Comparison of ENCODE assay signal across 8 mouse cellular contexts in genomic region chr2:3423841-3424578, GRCm38 (mm10). TPM values are rescaled to one million over a fixed set of nuclear protein-coding genes. Genes with fewer than 3 reads are reported as not detected.
DNase-seq lines count a peak whose midpoint lies in the region; ATAC-seq and TF ChIP-seq lines count a peak whose summit lies in the region.

Dclre1c (plus strand) TSS chr2:3424131.

- H3K4me3 ChIP-seq in ES-E14 (ENCODE audit: insufficient read depth in 1 of 2, low read depth in 1 of 2, low read length in 2 of 2, poor library complexity in 1 of 2, severe bottlenecking in 1 of 2): peak within 1 kb of the TSS; percentile 79 to 95
- peak within 1 kb of the TSS; percentile 58 for H3K4me3 ChIP-seq in forebrain, embryonic 15.5 days
- H3K4me3 ChIP-seq in layer of hippocampus, adult 2 months: peak within 1 kb of the TSS; percentile 88
- peak within 1 kb of the TSS; percentile 65 for H3K4me3 ChIP-seq in lung, embryonic 14.5 days (ENCODE audit: low read depth, low read length)
- H3K4me3 ChIP-seq in olfactory bulb, adult 2 months (ENCODE audit: insufficient read depth, low read depth, low read length): peak within 1 kb of the TSS; percentile 91
- peak within 1 kb of the TSS; percentile 87 for H3K4me3 ChIP-seq in thymus, adult 2 months (ENCODE audit: control insufficient read depth, insufficient read depth, low read length)

- H3K27me3 ChIP-seq in forebrain, embryonic 15.5 days: no peaks in the 10 kb centered on the region
- no peaks in the 10 kb centered on the region for H3K27me3 ChIP-seq in lung, embryonic 14.5 days (ENCODE audit: insufficient read depth, low read length)
- H3K27me3 ChIP-seq in thymus, adult 2 months (ENCODE audit: control insufficient read depth, insufficient read depth, low read length): no peaks in the 10 kb centered on the region

- no peak for TF ChIP-seq CTCF in layer of hippocampus, adult 2 months (conservative IDR thresholded peaks at IDR 0.05)
- TF ChIP-seq CTCF in lung, embryonic 14.5 days (IDR thresholded peaks at IDR 0.05; ENCODE audit: low read depth): no peak
- TF ChIP-seq CTCF in olfactory bulb, adult 2 months (IDR thresholded peaks at IDR 0.05; ENCODE audit: insufficient read depth, low read depth, low read length): no peak
- TF ChIP-seq CTCF in thymus, adult 2 months (IDR thresholded peaks at IDR 0.05; ENCODE audit: borderline replicate concordance, control insufficient read depth, extremely low read depth, insufficient read depth, low read length, poor library complexity): no peak

- peak; percentile 35; the same call in 1 of the 2 replicates for TF ChIP-seq POLR2A in olfactory bulb, adult 2 months (IDR thresholded peaks at IDR 0.05; ENCODE audit: insufficient read depth, low read depth, low read length)
- peak; percentile 74 for TF ChIP-seq POLR2A in thymus, adult 2 months (IDR thresholded peaks at IDR 0.05; ENCODE audit: control insufficient read depth, extremely low read depth, insufficient read depth, low read length, poor library complexity)

- H3K9ac ChIP-seq in ES-E14 (ENCODE audit: insufficient read depth, low read depth, low read length, poor library complexity, severe bottlenecking): peak within 1 kb of the TSS; percentile 77
- peak within 1 kb of the TSS; percentile 52 for H3K9ac ChIP-seq in forebrain, embryonic 15.5 days (replicated peaks)
- peak within 1 kb of the TSS; percentile 59 for H3K9ac ChIP-seq in lung, embryonic 14.5 days

- WGBS in forebrain, embryonic 15.5 days: 1% methylated on average over 29 of the region's 29 CpGs
- 1% methylated on average over 29 of the region's 29 CpGs for WGBS in lung, embryonic 14.5 days
- WGBS in olfactory bulb, adult 2 months: under 1% methylated on average over 29 of the region's 29 CpGs
- WGBS in thymus, adult 2 months: under 1% methylated on average over 29 of the region's 29 CpGs

- no peak within 1 kb of the TSS for H3K27ac ChIP-seq in ES-E14 (ENCODE audit: insufficient read depth, low read depth, low read length, poor library complexity, severe bottlenecking)
- H3K27ac ChIP-seq in forebrain, embryonic 15.5 days (replicated peaks): no peak within 1 kb of the TSS
- peak within 1 kb of the TSS; percentile 75 for H3K27ac ChIP-seq in layer of hippocampus, adult 2 months
- H3K27ac ChIP-seq in lung, embryonic 14.5 days (ENCODE audit: low read depth): no peak within 1 kb of the TSS
- H3K27ac ChIP-seq in olfactory bulb, adult 2 months (ENCODE audit: insufficient read depth, low read depth, low read length): no peak within 1 kb of the TSS
- H3K27ac ChIP-seq in thymus, adult 2 months (ENCODE audit: control insufficient read depth, insufficient read depth, low read length): peak within 1 kb of the TSS; percentile 50

- peak within 1 kb of the TSS; percentile 93 for H3K4me2 ChIP-seq in forebrain, embryonic 15.5 days (replicated peaks)
- H3K4me2 ChIP-seq in lung, embryonic 14.5 days: peak within 1 kb of the TSS; percentile 92

- H3K4me1 ChIP-seq in ES-E14 (ENCODE audit: control insufficient read depth in 2 of 2, insufficient read depth in 2 of 2, low read length in 2 of 2, poor library complexity in 1 of 2): peaks cover 5 to 7% of the 10 kb centered on the region in 2 experiments
- peaks cover 14% of the 10 kb centered on the region for H3K4me1 ChIP-seq in forebrain, embryonic 15.5 days
- no peaks in the 10 kb centered on the region for H3K4me1 ChIP-seq in lung, embryonic 14.5 days (ENCODE audit: insufficient read depth)
- H3K4me1 ChIP-seq in olfactory bulb, adult 2 months (ENCODE audit: control insufficient read depth, insufficient read depth, low read length): no peaks in the 10 kb centered on the region
- peaks cover 2% of the 10 kb centered on the region; the same call in 1 of the 2 replicates for H3K4me1 ChIP-seq in thymus, adult 2 months (replicated peaks; ENCODE audit: control insufficient read depth, insufficient read depth, low read length)

- no peaks in the 10 kb centered on the region for H3K9me3 ChIP-seq in ES-E14 (ENCODE audit: control insufficient read depth, insufficient read depth, low read depth, low read length)
- H3K9me3 ChIP-seq in forebrain, embryonic 15.5 days: no peaks in the 10 kb centered on the region
- H3K9me3 ChIP-seq in lung, embryonic 14.5 days (ENCODE audit: low read depth, low read length): no peaks in the 10 kb centered on the region

- in situ Hi-C loops in ES-E14 (cut with MboI; ENCODE audit: low sequenced_read_pairs in 2 of 2, unreplicated experiment in 2 of 2): no loop called here

- H3K36me3 ChIP-seq in ES-E14 (ENCODE audit: control insufficient read depth, insufficient read depth, low read length, poor library complexity, severe bottlenecking): no peaks in the 10 kb centered on the region
- peaks cover 4% of the 10 kb centered on the region; the same call in 1 of the 2 replicates for H3K36me3 ChIP-seq in forebrain, embryonic 15.5 days
- H3K36me3 ChIP-seq in lung, embryonic 14.5 days (ENCODE audit: insufficient read depth): no peaks in the 10 kb centered on the region
- H3K36me3 ChIP-seq in thymus, adult 2 months (ENCODE audit: control insufficient read depth, insufficient read depth, low read length): no peaks in the 10 kb centered on the region; the same call in 1 of the 2 replicates

- DNase-seq in ES-E14 (ENCODE audit: low read depth, low spot score): peak; percentile 82
- DNase-seq in cerebellum, adult 11-12 months: peak; percentile 82
- DNase-seq in heart, postnatal 36 days: peak; percentile 83 to 85
- DNase-seq in layer of hippocampus, adult 2 months (ENCODE audit: low spot score in 2 of 2): peak; percentile 88 to 93
- peak; percentile 95 for DNase-seq in lung, embryonic 14.5 days
- DNase-seq in thymus, adult 2 months: peak; percentile 95

- peak; percentile 99 for ATAC-seq in forebrain, embryonic 15.5 days (replicated peaks)
- peak; percentile 99 for ATAC-seq in lung, embryonic 14.5 days (ENCODE audit: insufficient read depth)

- intact Hi-C loops in heart, postnatal 36 days (cut with DNase I): loop anchor here (2.0 to 5.0 kb wide), 3 partner anchors 51 to 142 kb away; partner anchors contain the start of genes Cdnf, Gm45902, Hspa14 and Nmt2

TF ChIP-seq in ES-E14, 5 proteins besides CTCF, POLR2A, EP300 and RAD21:
- TF ChIP-seq CHD2 (IDR thresholded peaks at IDR 0.05; ENCODE audit: low read depth, low read length) (0 out of 2 replicates have a peak, but pooled peaks have one; percentile 50), MAFK (IDR thresholded peaks at IDR 0.05; ENCODE audit: insufficient read depth, low read depth, low read length) (no peak)

RNA-seq across cellular contexts. Expression of gene Dclre1c, which starts in this region (rescaled TPM):
- 8.3 and 12.0 TPM in 2 replicates for total RNA-seq in ES-E14 (2012; rRNA removed)
- 8.7 and 9.9 TPM in 2 replicates for polyA plus RNA-seq in forebrain, embryonic 15.5 days (2015; fragmentation: Nextera tagmentation; extraction: Ambion mirVana)
- total RNA-seq in heart, postnatal 36 days (2021): 1 to 10 TPM; 3.3 to 5.3 TPM
- 10 to 100 TPM; 11.8 to 12.7 TPM for total RNA-seq in layer of hippocampus, adult 2 months (2021)
- polyA plus RNA-seq in lung, embryonic 14.5 days (2014; fragmentation: Nextera tagmentation; extraction: Ambion mirVana): 5.8 and 5.9 TPM in 2 replicates
- polyA plus RNA-seq in olfactory bulb, adult 2 months (2012; ENCODE audit: insufficient read depth, insufficient read length, low replicate concordance, missing spikeins): not detected in 2 replicates
- polyA plus RNA-seq in thymus, adult 2 months (2012; rRNA removed): 28.1 and 30.3 TPM in 2 replicates

Comparison
In these comparisons a context has a peak if more than half of its experiments do, and no peak if none do; other contexts are left out.
1. H3K27ac ChIP-seq: peak in layer of hippocampus, adult 2 months (single experiment) and thymus, adult 2 months (single experiment); none in ES-E14 (single experiment), forebrain, embryonic 15.5 days (single experiment), lung, embryonic 14.5 days (single experiment) and olfactory bulb, adult 2 months (single experiment).
2. Peak in every context shown above with its lines, with median percentiles within 50 percentile points of each other: DNase-seq, H3K4me3 ChIP-seq and H3K9ac ChIP-seq.